Mouse (Mus musculus): Measurements from ENCODE around the gene Sptb.

DNA sequence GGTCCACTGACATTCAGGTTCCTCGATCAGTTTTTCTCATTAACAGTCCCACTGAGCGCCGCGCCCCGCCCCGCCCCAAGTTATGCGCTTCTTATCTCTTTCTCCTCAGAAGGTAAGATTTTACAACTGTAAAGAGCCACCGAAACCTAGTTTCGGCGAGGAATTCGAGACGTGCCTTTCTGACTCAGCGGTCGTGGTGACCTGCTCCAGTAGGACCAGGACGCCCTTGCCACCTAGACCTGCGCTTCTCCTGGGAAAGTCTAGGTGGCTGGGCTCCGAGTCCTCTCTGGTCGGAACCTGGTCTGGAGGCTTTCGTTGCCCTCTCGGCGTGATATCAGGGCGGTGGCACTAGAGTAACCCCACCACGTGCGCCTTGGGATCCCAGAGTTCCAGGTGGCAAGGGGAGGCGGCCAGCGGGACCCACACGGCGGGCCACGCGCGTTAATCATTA is 177.4 kb downstream of the Sptb start:
- no peak for TF ChIP-seq CTCF (IDR thresholded peaks at IDR 0.05 in 2 of 3, conservative IDR thresholded peaks at IDR 0.05 in 1 of 3; ENCODE audit: control insufficient read depth in 1 of 3, insufficient read depth in 1 of 3, low read depth in 2 of 3, low read length in 3 of 3, poor library complexity in 1 of 3, severe bottlenecking in 1 of 3)
- no peak for TF ChIP-seq ZMIZ1 (IDR thresholded peaks at IDR 0.05; ENCODE audit: low read depth, low read length)
- no peak for TF ChIP-seq BHLHE40 (IDR thresholded peaks at IDR 0.05; ENCODE audit: borderline replicate concordance, low read depth, low read length)
- no peak for TF ChIP-seq POLR2AphosphoS5 (IDR thresholded peaks at IDR 0.05; ENCODE audit: borderline replicate concordance, low read depth, low read length)

All from MEL (cell line).